Mouse (Mus musculus): ENCODE measurements around the gene Traf6.
"Not testable (repeated sequence)": the region's sequence is repeated elsewhere in the genome, so short reads cannot be mapped to it uniquely, and the experiment has no call there.

The Traf6 gene

GRCm38 (mm10) chr2:101741653-101742052 is 63.4 kb downstream of the Traf6 start:
- in situ Hi-C loops (cut with MboI; ENCODE audit: low pct_unique_long_range_greater_than_20kb in 1 of 2, low sequenced_read_pairs in 2 of 2, unreplicated experiment in 1 of 2): no loop called here

- in situ Hi-C loops (cut with MboI; ENCODE audit: low pct_unique_long_range_greater_than_20kb in 1 of 2, low sequenced_read_pairs in 2 of 2, unreplicated experiment in 1 of 2): no loop called here
Measured at GRCm38 (mm10) chr2:101742072-101742860, 64.0 kb downstream of the Traf6 start.

GRCm38 (mm10) chr2:101745656-101746055 is 67.4 kb downstream of the Traf6 start:
- in situ Hi-C loops (cut with MboI; ENCODE audit: low pct_unique_long_range_greater_than_20kb in 1 of 2, low sequenced_read_pairs in 2 of 2, unreplicated experiment in 1 of 2): not testable (repeated sequence)

GRCm38 (mm10) chr2:101746537-101746936 is 68.3 kb downstream of the Traf6 start:
- in situ Hi-C loops (cut with MboI; ENCODE audit: low pct_unique_long_range_greater_than_20kb in 1 of 2, low sequenced_read_pairs in 2 of 2, unreplicated experiment in 1 of 2): no loop called here

All from mouse embryonic stem cell (cell line).